8 mouse cellular contexts compared by ENCODE assay signal in the genomic region with DNA sequence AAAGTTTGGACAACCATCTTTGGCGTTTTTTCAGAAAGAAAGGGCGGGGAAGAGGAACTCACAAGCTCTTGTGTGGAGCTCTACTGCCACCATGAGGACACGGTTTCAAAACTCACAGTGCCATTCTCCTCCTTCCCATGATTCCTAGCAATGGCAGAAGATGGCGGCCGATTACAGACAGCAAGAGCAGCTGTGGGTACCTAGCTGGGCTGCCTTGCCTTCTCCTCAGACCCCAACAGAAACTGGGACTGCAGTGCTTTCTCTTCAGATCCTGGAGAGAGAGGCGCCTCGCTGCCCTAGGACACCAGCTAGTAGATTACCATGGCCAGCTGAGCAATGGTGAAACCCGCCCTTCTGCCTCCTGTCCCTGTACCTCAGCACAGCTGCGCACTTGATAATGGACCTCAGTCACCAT.
DNase-seq lines count a peak whose midpoint lies in the region; ATAC-seq and TF ChIP-seq lines count a peak whose summit lies in the region.
"Not testable (repeated sequence)": the region's sequence is repeated elsewhere in the genome, so short reads cannot be mapped to it uniquely, and the experiment has no call there.

No protein-coding gene starts in this region.

- H3K27me3 ChIP-seq in MEL (ENCODE audit: control insufficient read depth in 1 of 2, insufficient read depth in 2 of 2, low read length in 2 of 2); embryonic facial prominence, embryonic 10.5 days (replicated peaks; ENCODE audit: low read depth, poor library complexity, severe bottlenecking); hindbrain, embryonic 12.5 days; kidney, embryonic 16.5 days (ENCODE audit: insufficient read depth, low read length); liver, embryonic 15.5 days; midbrain, embryonic 14.5 days (ENCODE audit: control insufficient read depth, insufficient read depth, low read length); stomach, embryonic 15.5 days (replicated peaks): not testable (repeated sequence)

- ATAC-seq in hindbrain, embryonic 12.5 days (ENCODE audit: low FRiP score): peak; percentile 16
- peak; percentile 10; the same call in 1 of the 2 replicates for ATAC-seq in kidney, embryonic 16.5 days (ENCODE audit: low FRiP score, low TSS enrichment)
- ATAC-seq in liver, embryonic 15.5 days (ENCODE audit: insufficient read depth): peak; percentile 59
- ATAC-seq in midbrain, embryonic 14.5 days (ENCODE audit: low FRiP score, low TSS enrichment); stomach, embryonic 15.5 days (ENCODE audit: insufficient read depth, low FRiP score, low read depth): not testable (repeated sequence)

- not testable (repeated sequence) for TF ChIP-seq POLR2A in MEL (IDR thresholded peaks at IDR 0.05; ENCODE audit: control insufficient read depth in 1 of 2, insufficient read depth in 1 of 2, low read depth in 1 of 2, low read length in 2 of 2, poor library complexity in 1 of 2)

- not testable (repeated sequence) for H3K4me1 ChIP-seq in MEL (ENCODE audit: control insufficient read depth in 1 of 2, insufficient read depth in 2 of 2, low read length in 2 of 2); embryonic facial prominence, embryonic 10.5 days; hindbrain, embryonic 12.5 days; kidney, embryonic 16.5 days (ENCODE audit: insufficient read depth, low read length); liver, embryonic 15.5 days (replicated peaks); midbrain, embryonic 14.5 days (ENCODE audit: control insufficient read depth, insufficient read depth, low read length); stomach, embryonic 15.5 days

- H3K79me2 ChIP-seq in MEL (ENCODE audit: control insufficient read depth, insufficient read depth, low read length, poor library complexity): not testable (repeated sequence)

- intact Hi-C loops in gastrocnemius, postnatal 14 days (cut with DNase I; ENCODE audit: low total_unique reads): not testable (repeated sequence)

- H3K4me2 ChIP-seq in hindbrain, embryonic 12.5 days (replicated peaks): peak overlapping the region; percentile 30; the same call in 1 of the 2 replicates
- peak overlapping the region; percentile 38; the same call in 1 of the 2 replicates for H3K4me2 ChIP-seq in kidney, embryonic 16.5 days (replicated peaks; ENCODE audit: low read depth, low read length)
- peak overlapping the region; percentile 53 for H3K4me2 ChIP-seq in liver, embryonic 15.5 days
- H3K4me2 ChIP-seq in midbrain, embryonic 14.5 days (ENCODE audit: low read length): peak overlapping the region; percentile 22; the same call in 1 of the 2 replicates
- H3K4me2 ChIP-seq in stomach, embryonic 15.5 days: peak overlapping the region; percentile 39; the same call in 1 of the 2 replicates

- 70% methylated on average over 9 of the region's 9 CpGs for WGBS in embryonic facial prominence, embryonic 10.5 days
- WGBS in hindbrain, embryonic 12.5 days: 71% methylated on average over 9 of the region's 9 CpGs
- 59% methylated on average over 9 of the region's 9 CpGs for WGBS in kidney, embryonic 16.5 days
- 45% methylated on average over 9 of the region's 9 CpGs for WGBS in liver, embryonic 15.5 days (ENCODE audit: insufficient replicate concordance)
- WGBS in midbrain, embryonic 14.5 days: 64% methylated on average over 9 of the region's 9 CpGs
- 78% methylated on average over 9 of the region's 9 CpGs for WGBS in stomach, embryonic 15.5 days

- H3K36me3 ChIP-seq in MEL (ENCODE audit: control insufficient read depth in 1 of 2, insufficient read depth in 2 of 2, low read length in 2 of 2); kidney, embryonic 16.5 days (ENCODE audit: insufficient read depth, low read length); liver, embryonic 15.5 days (replicated peaks); midbrain, embryonic 14.5 days (ENCODE audit: control insufficient read depth, insufficient read depth, low read length); stomach, embryonic 15.5 days: not testable (repeated sequence)
- H3K36me3 ChIP-seq in embryonic facial prominence, embryonic 10.5 days (replicated peaks): peaks cover 56% of the 10 kb centered on the region
- H3K36me3 ChIP-seq in hindbrain, embryonic 12.5 days: peaks cover 18% of the 10 kb centered on the region; the same call in 1 of the 2 replicates

- TF ChIP-seq CTCF in MEL (IDR thresholded peaks at IDR 0.05 in 2 of 3, conservative IDR thresholded peaks at IDR 0.05 in 1 of 3; ENCODE audit: control insufficient read depth in 1 of 3, insufficient read depth in 1 of 3, low read depth in 2 of 3, low read length in 3 of 3, poor library complexity in 1 of 3, severe bottlenecking in 1 of 3): peak in 1 of 3 experiments; percentile 37; a peak in 4 of 6 replicates

- not testable (repeated sequence) for H3K9me3 ChIP-seq in MEL (replicated peaks; ENCODE audit: insufficient read depth, low read length); embryonic facial prominence, embryonic 10.5 days; hindbrain, embryonic 12.5 days (replicated peaks); kidney, embryonic 16.5 days (ENCODE audit: low read length); liver, embryonic 15.5 days (replicated peaks); midbrain, embryonic 14.5 days (ENCODE audit: control insufficient read depth, low read length); stomach, embryonic 15.5 days

- peak overlapping the region in 1 of 2 experiments; percentile 12; a peak in 1 of 4 replicates for H3K4me3 ChIP-seq in MEL (ENCODE audit: control insufficient read depth in 1 of 2, insufficient read depth in 1 of 2, low read depth in 2 of 2, low read length in 2 of 2)
- peak overlapping the region; percentile 30; the same call in 1 of the 2 replicates for H3K4me3 ChIP-seq in embryonic facial prominence, embryonic 10.5 days
- H3K4me3 ChIP-seq in hindbrain, embryonic 12.5 days: peak overlapping the region; percentile 14
- H3K4me3 ChIP-seq in kidney, embryonic 16.5 days (ENCODE audit: low read length): peak overlapping the region; percentile 31
- H3K4me3 ChIP-seq in liver, embryonic 15.5 days (replicated peaks): peak overlapping the region; percentile 44
- H3K4me3 ChIP-seq in midbrain, embryonic 14.5 days (replicated peaks; ENCODE audit: low read depth, low read length): peak overlapping the region; percentile 21; the same call in 1 of the 2 replicates
- peak overlapping the region; percentile 25 for H3K4me3 ChIP-seq in stomach, embryonic 15.5 days (replicated peaks)

- not testable (repeated sequence) for TF ChIP-seq EP300 in MEL (IDR thresholded peaks at IDR 0.05; ENCODE audit: low read depth in 1 of 2, low read length in 2 of 2)

- peak; percentile 63 for DNase-seq in MEL (ENCODE audit: low read depth, low spot score)
- DNase-seq in embryonic facial prominence, embryonic 10.5 days (ENCODE audit: low spot score): not testable (repeated sequence)
- DNase-seq in gastrocnemius, postnatal 14 days: peak; percentile 19
- DNase-seq in midbrain, embryonic 14.5 days: peak; percentile 40

- peak overlapping the region; percentile 52; the same call in 1 of the 2 replicates for H3K9ac ChIP-seq in MEL (ENCODE audit: control insufficient read depth, low read depth, low read length, poor library complexity, severe bottlenecking)
- not testable (repeated sequence) for H3K9ac ChIP-seq in hindbrain, embryonic 12.5 days; kidney, embryonic 16.5 days (replicated peaks; ENCODE audit: low read length); liver, embryonic 15.5 days; midbrain, embryonic 14.5 days (replicated peaks; ENCODE audit: low read length); stomach, embryonic 15.5 days

- H3K27ac ChIP-seq in MEL (ENCODE audit: control insufficient read depth, low read depth, low read length): peak overlapping the region; percentile 66
- peak overlapping the region; percentile 76 for H3K27ac ChIP-seq in embryonic facial prominence, embryonic 10.5 days (replicated peaks)
- not testable (repeated sequence) for H3K27ac ChIP-seq in hindbrain, embryonic 12.5 days; kidney, embryonic 16.5 days (ENCODE audit: low read length); liver, embryonic 15.5 days (replicated peaks)
- H3K27ac ChIP-seq in midbrain, embryonic 14.5 days (replicated peaks; ENCODE audit: low read depth, low read length): 0 out of 2 replicates have a peak overlapping the region, but pooled peaks have one; percentile 61
- 0 out of 2 replicates have a peak overlapping the region, but pooled peaks have one; percentile 44 for H3K27ac ChIP-seq in stomach, embryonic 15.5 days

- TF ChIP-seq RAD21 in MEL (IDR thresholded peaks at IDR 0.05; ENCODE audit: low read depth, low read length): peak; percentile 38

TF ChIP-seq in MEL, 35 proteins besides CTCF, POLR2A, EP300 and RAD21:
- TF ChIP-seq HCFC1 (IDR thresholded peaks at IDR 0.05; ENCODE audit: low read depth, low read length) (peak; percentile 48; the same call in 1 of the 2 replicates), ZNF384 (IDR thresholded peaks at IDR 0.05; ENCODE audit: low read depth, low read length) (peak; percentile 89), ETS1 (IDR thresholded peaks at IDR 0.05; ENCODE audit: low read depth, low read length) (peak; percentile 77)
